Mouse (Mus musculus) limb, embryonic 12.5 days (tissue): ENCODE data around the gene Tssc4. TPM values are rescaled to one million over a fixed set of nuclear protein-coding genes. Genes with fewer than 3 reads are reported as not detected.

Source experiments
- ATAC-seq: fragments of 200-750 bp; cut with Nextera tagmentation; 2 replicates; pipeline ENCODE4 v1.8.0; 2017; ENCODE audit warnings: low read depth, moderate TSS enrichment; ENCODE audit not compliant: insufficient number of reproducible peaks, insufficient read depth, low FRiP score, low TSS enrichment
- H3K27ac ChIP-seq: fragments of 300-500 bp; sonication (generic); 2 replicates; pipeline ENCODE4 v1.5.1; 2016; ENCODE audit warnings: mild to moderate bottlenecking, moderate library complexity
- H3K27me3 ChIP-seq: fragments of 300-500 bp; sonication (generic); 2 replicates; pipeline ENCODE4 v1.6.1; 2016; ENCODE audit warnings: mild to moderate bottlenecking, moderate library complexity
- H3K36me3 ChIP-seq: fragments of 300-500 bp; sonication (generic); 2 replicates; pipeline ENCODE4 v1.6.1; 2016; ENCODE audit warnings: mild to moderate bottlenecking, moderate library complexity
- H3K4me1 ChIP-seq: fragments of 300-500 bp; sonication (generic); replicated peaks from 2 replicates; pipeline ENCODE4 v1.6.1; 2016
- H3K4me2 ChIP-seq: fragments of 300-500 bp; sonication (generic); 2 replicates; pipeline ENCODE4 v1.6.1; 2016; ENCODE audit warnings: mild to moderate bottlenecking, moderate library complexity
- H3K4me3 ChIP-seq: fragments of 300-500 bp; sonication (generic); replicated peaks from 2 replicates; pipeline ENCODE4 v1.5.1; 2016; ENCODE audit warnings: mild to moderate bottlenecking
- H3K9ac ChIP-seq: fragments of 300-500 bp; sonication (generic); replicated peaks from 2 replicates; pipeline ENCODE4 v1.6.1; 2016; ENCODE audit warnings: mild to moderate bottlenecking, moderate library complexity
- H3K9me3 ChIP-seq: fragments of 300-500 bp; sonication (generic); 2 replicates; pipeline ENCODE4 v1.6.1; 2016; ENCODE audit warnings: mild to moderate bottlenecking, moderate library complexity
- WGBS: fragments of 180-500 bp; shearing (Covaris S2); methylation state at CpG from one replicate; pipeline ENCODE4 v1.1.7; 2016; 5-methylcytosine and 5-hydroxymethylcytosine counted together
- polyA plus RNA-seq: library from polyadenylated mRNA; unstranded; fragments of >200 nt; fragmentation: Nextera tagmentation; extraction: Ambion mirVana; gene quantifications from 2 replicates; pipeline ENCODE4 v1.2.1, GENCODE M21; 2016

The Tssc4 gene
- polyA plus RNA-seq, 1 experiment from 2014 or later = 116 TPM

GRCm38 (mm10) chr7:143057023-143057422, 12.0 kb upstream of the Tssc4 start:
- Histone ChIP-seq H3K9ac (no peak overlapping the region), H3K4me1 (peaks cover 54% of the 10 kb centered on the region), H3K4me2 (no peak overlapping the region), H3K36me3 (peaks cover 61% of the 10 kb centered on the region), H3K4me3 (no peak overlapping the region), H3K27ac (0 out of 2 replicates have a peak overlapping the region, but pooled peaks have one; percentile 24), H3K27me3 (no peaks in the 10 kb centered on the region), H3K9me3 (no peaks in the 10 kb centered on the region)
- no peak for ATAC-seq
- 86% methylated on average over 5 of the region's 5 CpGs for WGBS

- Histone ChIP-seq H3K36me3 (peaks cover 68% of the 10 kb centered on the region), H3K4me1 (peaks cover 53% of the 10 kb centered on the region), H3K4me3 (no peak overlapping the region), H3K27ac (peak overlapping the region; percentile 29; the same call in 1 of the 2 replicates), H3K9me3 (no peaks in the 10 kb centered on the region), H3K4me2 (no peak overlapping the region), H3K9ac (0 out of 2 replicates have a peak overlapping the region, but pooled peaks have one; percentile 12), H3K27me3 (no peaks in the 10 kb centered on the region)
- no peak for ATAC-seq
- WGBS = 84% methylated on average over 9 of the region's 9 CpGs
Measured at GRCm38 (mm10) chr7:143057667-143058220, 11.3 kb upstream of the Tssc4 start.

- H3K4me3 ChIP-seq = no peak overlapping the region
- no peaks in the 10 kb centered on the region for H3K27me3 ChIP-seq
- H3K4me1 ChIP-seq = peaks cover 53% of the 10 kb centered on the region
- peak overlapping the region; percentile 59; the same call in 1 of the 2 replicates for H3K27ac ChIP-seq
- 78% methylated on average over 5 of the region's 5 CpGs for WGBS
- 0 out of 2 replicates have a peak overlapping the region, but pooled peaks have one; percentile 12 for H3K9ac ChIP-seq
- no peaks in the 10 kb centered on the region for H3K9me3 ChIP-seq
- no peak for ATAC-seq
- peaks cover 73% of the 10 kb centered on the region for H3K36me3 ChIP-seq
- no peak overlapping the region for H3K4me2 ChIP-seq
Measured at GRCm38 (mm10) chr7:143058221-143058697, 10.8 kb upstream of the Tssc4 start.

- Histone ChIP-seq H3K4me2 (no peak overlapping the region), H3K4me3 (no peak overlapping the region), H3K9me3 (no peaks in the 10 kb centered on the region), H3K36me3 (peaks cover 84% of the 10 kb centered on the region), H3K9ac (no peak overlapping the region), H3K27ac (peak overlapping the region; percentile 59; the same call in 1 of the 2 replicates), H3K27me3 (no peaks in the 10 kb centered on the region), H3K4me1 (peaks cover 45% of the 10 kb centered on the region)
- no peak for ATAC-seq
- WGBS = 78% methylated on average over 5 of the region's 5 CpGs
Measured at GRCm38 (mm10) chr7:143059202-143059870, 9.7 kb upstream of the Tssc4 start.

GRCm38 (mm10) chr7:143062704-143063103, 6.3 kb upstream of the Tssc4 start:
- no peak overlapping the region for H3K4me3 ChIP-seq
- H3K4me2 ChIP-seq = no peak overlapping the region
- no peak overlapping the region for H3K9ac ChIP-seq
- H3K9me3 ChIP-seq = no peaks in the 10 kb centered on the region
- H3K27me3 ChIP-seq = no peaks in the 10 kb centered on the region
- no peak overlapping the region for H3K27ac ChIP-seq
- 91% methylated on average over 2 of the region's 2 CpGs for WGBS
- peaks cover 13% of the 10 kb centered on the region for H3K4me1 ChIP-seq
- peak; percentile 35; the same call in 1 of the 2 replicates for ATAC-seq
- H3K36me3 ChIP-seq = peaks cover 94% of the 10 kb centered on the region

GRCm38 (mm10) chr7:143064226-143064625, 4.8 kb upstream of the Tssc4 start:
- no peak overlapping the region for H3K4me3 ChIP-seq
- ATAC-seq = no peak
- WGBS = 84% methylated on average over 6 of the region's 6 CpGs
- no peak overlapping the region for H3K9ac ChIP-seq
- H3K27ac ChIP-seq = no peak overlapping the region
- peaks cover 11% of the 10 kb centered on the region for H3K4me1 ChIP-seq
- no peaks in the 10 kb centered on the region for H3K9me3 ChIP-seq
- H3K27me3 ChIP-seq = no peaks in the 10 kb centered on the region
- H3K36me3 ChIP-seq = peaks cover 87% of the 10 kb centered on the region
- H3K4me2 ChIP-seq = no peak overlapping the region

- ATAC-seq = no peak
- 95% methylated on average over 2 of the region's 2 CpGs for WGBS
- no peaks in the 10 kb centered on the region for H3K9me3 ChIP-seq
- H3K4me3 ChIP-seq = no peak overlapping the region
- no peak overlapping the region for H3K27ac ChIP-seq
- H3K4me1 ChIP-seq = peaks cover 18% of the 10 kb centered on the region
- peaks cover 82% of the 10 kb centered on the region for H3K36me3 ChIP-seq
- no peaks in the 10 kb centered on the region for H3K27me3 ChIP-seq
- no peak overlapping the region for H3K4me2 ChIP-seq
- H3K9ac ChIP-seq = no peak overlapping the region
Measured at GRCm38 (mm10) chr7:143065692-143066091, 3.4 kb upstream of the Tssc4 start.

GRCm38 (mm10) chr7:143067469-143067868, 1.6 kb upstream of the Tssc4 start:
- no peaks in the 10 kb centered on the region for H3K9me3 ChIP-seq
- H3K27ac ChIP-seq = 0 out of 2 replicates have a peak overlapping the region, but pooled peaks have one; percentile 95
- H3K4me3 ChIP-seq = no peak overlapping the region
- H3K4me2 ChIP-seq = no peak overlapping the region
- no peak for ATAC-seq
- no peaks in the 10 kb centered on the region for H3K27me3 ChIP-seq
- peaks cover 23% of the 10 kb centered on the region for H3K4me1 ChIP-seq
- no peak overlapping the region for H3K9ac ChIP-seq
- WGBS = 80% methylated on average over 2 of the region's 2 CpGs
- H3K36me3 ChIP-seq = peaks cover 80% of the 10 kb centered on the region

GRCm38 (mm10) chr7:143067897-143068296, 1.2 kb upstream of the Tssc4 start:
- Histone ChIP-seq H3K4me3 (0 out of 2 replicates have a peak overlapping the region, but pooled peaks have one; percentile 78), H3K27me3 (no peaks in the 10 kb centered on the region), H3K9me3 (no peaks in the 10 kb centered on the region), H3K9ac (no peak overlapping the region), H3K27ac (peak overlapping the region; percentile 95), H3K4me1 (peaks cover 23% of the 10 kb centered on the region), H3K36me3 (peaks cover 80% of the 10 kb centered on the region), H3K4me2 (peak overlapping the region; percentile 99; the same call in 1 of the 2 replicates)
- 82% methylated on average over 3 of the region's 3 CpGs for WGBS
- ATAC-seq = no peak

- no peak for ATAC-seq
- H3K9me3 ChIP-seq = no peaks in the 10 kb centered on the region
- 52% methylated on average over 13 of the region's 13 CpGs for WGBS
- peaks cover 23% of the 10 kb centered on the region for H3K4me1 ChIP-seq
- H3K27ac ChIP-seq = peak overlapping the region; percentile 95
- peak overlapping the region; percentile 47 for H3K9ac ChIP-seq
- H3K4me3 ChIP-seq = peak overlapping the region; percentile 78
- peaks cover 75% of the 10 kb centered on the region for H3K36me3 ChIP-seq
- H3K27me3 ChIP-seq = no peaks in the 10 kb centered on the region
- H3K4me2 ChIP-seq = peak overlapping the region; percentile 99
Measured at GRCm38 (mm10) chr7:143068316-143068881, 650 bp upstream of the Tssc4 start.

GRCm38 (mm10) chr7:143069751-143070400, 827 bp downstream of the Tssc4 start:
- H3K9me3 ChIP-seq = no peaks in the 10 kb centered on the region
- H3K27ac ChIP-seq = peak overlapping the region; percentile 85
- H3K4me3 ChIP-seq = peak overlapping the region; percentile 78
- H3K4me2 ChIP-seq = peak overlapping the region; percentile 99
- peak overlapping the region; percentile 91 for H3K9ac ChIP-seq
- H3K36me3 ChIP-seq = peaks cover 61% of the 10 kb centered on the region
- 11% methylated on average over 30 of the region's 30 CpGs for WGBS
- H3K27me3 ChIP-seq = no peaks in the 10 kb centered on the region
- H3K4me1 ChIP-seq = peaks cover 23% of the 10 kb centered on the region
- no peak for ATAC-seq
